Mouse (Mus musculus) heart, embryonic 16.5 days (tissue): ENCODE measurements around the gene Palm. TPM values are rescaled to one million over a fixed set of nuclear protein-coding genes. Genes with fewer than 3 reads are reported as not detected.

Experiments
- ATAC-seq: fragments of 200-750 bp; cut with Nextera tagmentation; replicated peaks from 2 replicates; pipeline ENCODE4 v1.8.0; 2017; ENCODE audit warnings: moderate number of reproducible peaks; ENCODE audit not compliant: insufficient read depth, low FRiP score; ENCODE audit errors: extremely low read depth
- H3K27ac ChIP-seq: fragments of 300-500 bp; sonication (generic); 2 replicates; pipeline ENCODE4 v1.5.1; 2014; ENCODE audit warnings: mild to moderate bottlenecking, low read length, control low read depth, moderate library complexity
- H3K27me3 ChIP-seq: fragments of 300-500 bp; sonication (generic); 2 replicates; pipeline ENCODE4 v1.6.1; 2014; ENCODE audit warnings: low read length, mixed read lengths; ENCODE audit not compliant: control insufficient read depth, insufficient read depth
- H3K36me3 ChIP-seq: fragments of 300-500 bp; sonication (generic); 2 replicates; pipeline ENCODE4 v1.6.1; 2014; ENCODE audit not compliant: control insufficient read depth, insufficient read depth
- H3K4me1 ChIP-seq: fragments of 300-500 bp; sonication (generic); 2 replicates; pipeline ENCODE4 v1.6.1; 2014; ENCODE audit warnings: low read length, mixed read lengths; ENCODE audit not compliant: control insufficient read depth, insufficient read depth
- H3K4me2 ChIP-seq: fragments of 300-500 bp; sonication (generic); 2 replicates; pipeline ENCODE4 v1.6.1; 2014; ENCODE audit warnings: low read depth, mild to moderate bottlenecking, control low read depth, low read length
- H3K4me3 ChIP-seq: fragments of 300-500 bp; sonication (generic); 2 replicates; pipeline ENCODE4 v1.5.1; 2014; ENCODE audit warnings: mild to moderate bottlenecking, control low read depth, low read length
- H3K9ac ChIP-seq: fragments of 300-500 bp; sonication (generic); 2 replicates; pipeline ENCODE4 v1.6.1; 2014; ENCODE audit warnings: low read length, control low read depth
- H3K9me3 ChIP-seq: fragments of 300-500 bp; sonication (generic); replicated peaks from 2 replicates; pipeline ENCODE4 v1.6.1; 2016; ENCODE audit warnings: low read length; ENCODE audit not compliant: control insufficient read depth
- WGBS: fragments of 180-500 bp; shearing (Covaris S2); extraction: QIAGEN DNeasy Blood & Tissue Kit; methylation state at CpG from one replicate; pipeline ENCODE4 v1.1.7; 2014; 5-methylcytosine and 5-hydroxymethylcytosine counted together
- polyA plus RNA-seq: library from polyadenylated mRNA; unstranded; fragments of >200 nt; fragmentation: Nextera tagmentation; extraction: Ambion mirVana; gene quantifications from 2 replicates; pipeline ENCODE4 v1.2.1, GENCODE M21; 2015

Gene Palm
- polyA plus RNA-seq, 1 experiment from 2014 or later, result 67.6 TPM

- Histone ChIP-seq H3K36me3 (no peaks in the 10 kb centered on the region), H3K9ac (no peak overlapping the region), H3K4me2 (no peak overlapping the region), H3K27me3 (peaks cover 3% of the 10 kb centered on the region; the same call in 1 of the 2 replicates), H3K27ac (no peak overlapping the region; the same call in 1 of the 2 replicates), H3K9me3 (no peaks in the 10 kb centered on the region), H3K4me3 (no peak overlapping the region), H3K4me1 (peaks cover 8% of the 10 kb centered on the region; the same call in 1 of the 2 replicates)
- ATAC-seq, result no peak
- WGBS, result 36% methylated on average over 2 of the region's 2 CpGs
Observed at GRCm38 (mm10) chr10:79789581-79789980, 3.8 kb upstream of the Palm start.

- H3K4me1 ChIP-seq, result peaks cover 11% of the 10 kb centered on the region
- no peak within 1 kb of the TSS for H3K27ac ChIP-seq
- no peak within 1 kb of the TSS for H3K9ac ChIP-seq
- H3K36me3 ChIP-seq, result no peaks in the 10 kb centered on the region
- no peak within 1 kb of the TSS for H3K4me3 ChIP-seq
- WGBS, result 76% methylated on average over 4 of the region's 4 CpGs
- no peak within 1 kb of the TSS for H3K4me2 ChIP-seq
- ATAC-seq, result no peak
- H3K27me3 ChIP-seq, result 0 out of 2 replicates have a peak, but pooled peaks cover 2% of the 10 kb centered on the region
- H3K9me3 ChIP-seq, result no peaks in the 10 kb centered on the region
Observed at GRCm38 (mm10) chr10:79790861-79791260, 2.5 kb upstream of the Palm start, which contains the start of gene Prss57. Gene Prss57 (minus strand): TSS chr10:79790961.

GRCm38 (mm10) chr10:79792339-79793040, 882 bp upstream of the Palm start:
- Histone ChIP-seq H3K27me3 (0 out of 2 replicates have a peak, but pooled peaks cover 2% of the 10 kb centered on the region), H3K4me2 (no peak overlapping the region), H3K9ac (no peak overlapping the region; the same call in 1 of the 2 replicates), H3K9me3 (no peaks in the 10 kb centered on the region), H3K4me3 (no peak overlapping the region), H3K27ac (no peak overlapping the region), H3K4me1 (peaks cover 14% of the 10 kb centered on the region), H3K36me3 (no peaks in the 10 kb centered on the region)
- no peak for ATAC-seq
- WGBS, result 69% methylated on average over 5 of the region's 5 CpGs

GRCm38 (mm10) chr10:79793738-79794490, 542 bp downstream of the Palm start:
- peak; percentile 28; the same call in 1 of the 2 replicates for ATAC-seq
- Histone ChIP-seq H3K4me1 (peaks cover 14% of the 10 kb centered on the region), H3K27ac (peak overlapping the region; percentile 84), H3K4me2 (peak overlapping the region; percentile 78), H3K27me3 (0 out of 2 replicates have a peak, but pooled peaks cover 2% of the 10 kb centered on the region), H3K36me3 (no peaks in the 10 kb centered on the region), H3K9ac (peak overlapping the region; percentile 92), H3K9me3 (no peaks in the 10 kb centered on the region), H3K4me3 (peak overlapping the region; percentile 82)
- 5% methylated on average over 33 of the region's 38 CpGs for WGBS

GRCm38 (mm10) chr10:79794491-79794931, 1.1 kb downstream of the Palm start:
- H3K27ac ChIP-seq, result peak overlapping the region; percentile 84
- no peaks in the 10 kb centered on the region for H3K36me3 ChIP-seq
- 0 out of 2 replicates have a peak, but pooled peaks cover 1% of the 10 kb centered on the region for H3K27me3 ChIP-seq
- 16% methylated on average over 10 of the region's 10 CpGs for WGBS
- no peaks in the 10 kb centered on the region for H3K9me3 ChIP-seq
- peaks cover 14% of the 10 kb centered on the region for H3K4me1 ChIP-seq
- peak overlapping the region; percentile 82 for H3K4me3 ChIP-seq
- peak; percentile 49 for ATAC-seq
- H3K4me2 ChIP-seq, result peak overlapping the region; percentile 78
- peak overlapping the region; percentile 92 for H3K9ac ChIP-seq

- WGBS, result 93% methylated on average over 3 of the region's 3 CpGs
- Histone ChIP-seq H3K4me2 (no peak overlapping the region), H3K27me3 (no peaks in the 10 kb centered on the region), H3K4me1 (peaks cover 14% of the 10 kb centered on the region), H3K9ac (no peak overlapping the region), H3K9me3 (no peaks in the 10 kb centered on the region), H3K27ac (no peak overlapping the region), H3K4me3 (no peak overlapping the region), H3K36me3 (no peaks in the 10 kb centered on the region)
- no peak for ATAC-seq
Observed at GRCm38 (mm10) chr10:79795905-79796304, 2.5 kb downstream of the Palm start.

- Histone ChIP-seq H3K9ac (0 out of 2 replicates have a peak overlapping the region, but pooled peaks have one; percentile 10), H3K9me3 (no peaks in the 10 kb centered on the region), H3K4me2 (peak overlapping the region; percentile 13; the same call in 1 of the 2 replicates), H3K27me3 (no peaks in the 10 kb centered on the region), H3K4me3 (no peak overlapping the region), H3K27ac (peak overlapping the region; percentile 41; the same call in 1 of the 2 replicates), H3K4me1 (peaks cover 18% of the 10 kb centered on the region), H3K36me3 (no peaks in the 10 kb centered on the region)
- ATAC-seq, result no peak
- 33% methylated on average over 15 of the region's 15 CpGs for WGBS
Observed at GRCm38 (mm10) chr10:79797326-79797725, 4.0 kb downstream of the Palm start.

GRCm38 (mm10) chr10:79798289-79798928, 5.0 kb downstream of the Palm start:
- no peaks in the 10 kb centered on the region for H3K36me3 ChIP-seq
- ATAC-seq, result no peak
- H3K9me3 ChIP-seq, result no peaks in the 10 kb centered on the region
- H3K9ac ChIP-seq, result no peak overlapping the region
- H3K4me2 ChIP-seq, result no peak overlapping the region
- no peak overlapping the region; the same call in 1 of the 2 replicates for H3K27ac ChIP-seq
- no peak overlapping the region for H3K4me3 ChIP-seq
- no peaks in the 10 kb centered on the region for H3K27me3 ChIP-seq
- 85% methylated on average over 12 of the region's 12 CpGs for WGBS
- peaks cover 26% of the 10 kb centered on the region for H3K4me1 ChIP-seq
